Mouse (Mus musculus): ENCODE data around the gene Hoxd12. TPM values are rescaled to one million over a fixed set of nuclear protein-coding genes. Genes with fewer than 3 reads are reported as not detected.

Gene Hoxd12
- polyA plus RNA-seq, 1 experiment = not detected

- peaks cover 11% of the 10 kb centered on the region for H3K4me1 ChIP-seq (ENCODE audit: control insufficient read depth, insufficient read depth, insufficient read length, low read length)
- H3K4me3 ChIP-seq (ENCODE audit: low read depth, low read length) = no peak overlapping the region
- no peaks in the 10 kb centered on the region for H3K36me3 ChIP-seq (ENCODE audit: control insufficient read depth, insufficient read depth, low read length)
- TF ChIP-seq POLR2A (IDR thresholded peaks at IDR 0.05; ENCODE audit: low read depth, low read length) = no peak
- peak; percentile 86; the same call in 1 of the 2 replicates for TF ChIP-seq CTCF (IDR thresholded peaks at IDR 0.05; ENCODE audit: extremely low read depth, insufficient read length, insufficient replicate concordance, low read depth, low read length)
- H3K27me3 ChIP-seq (ENCODE audit: control insufficient read depth, insufficient read depth, low read length) = peaks cover 82% of the 10 kb centered on the region
- no peak overlapping the region for H3K27ac ChIP-seq (ENCODE audit: insufficient read depth, low read depth, low read length)
- 17% methylated on average over 17 of the region's 17 CpGs for WGBS
Measured at GRCm38 (mm10) chr2:74701949-74702819, 27.4 kb downstream of the Hoxd12 start.

GRCm38 (mm10) chr2:74702820-74703219 is 28.0 kb downstream of the Hoxd12 start:
- Histone ChIP-seq H3K4me1 (ENCODE audit: control insufficient read depth, insufficient read depth, insufficient read length, low read length) (peaks cover 10% of the 10 kb centered on the region), H3K27ac (ENCODE audit: insufficient read depth, low read depth, low read length) (no peak overlapping the region), H3K27me3 (ENCODE audit: control insufficient read depth, insufficient read depth, low read length) (peaks cover 79% of the 10 kb centered on the region), H3K4me3 (ENCODE audit: low read depth, low read length) (no peak overlapping the region), H3K36me3 (ENCODE audit: control insufficient read depth, insufficient read depth, low read length) (no peaks in the 10 kb centered on the region)
- no peak for TF ChIP-seq CTCF (IDR thresholded peaks at IDR 0.05; ENCODE audit: extremely low read depth, insufficient read length, insufficient replicate concordance, low read depth, low read length)
- no peak for TF ChIP-seq POLR2A (IDR thresholded peaks at IDR 0.05; ENCODE audit: low read depth, low read length)
- 36% methylated on average over 6 of the region's 6 CpGs for WGBS

- no peak for TF ChIP-seq CTCF (IDR thresholded peaks at IDR 0.05; ENCODE audit: extremely low read depth, insufficient read length, insufficient replicate concordance, low read depth, low read length)
- no peak for TF ChIP-seq POLR2A (IDR thresholded peaks at IDR 0.05; ENCODE audit: low read depth, low read length)
- Histone ChIP-seq H3K27me3 (ENCODE audit: control insufficient read depth, insufficient read depth, low read length) (peaks cover 76% of the 10 kb centered on the region), H3K4me1 (ENCODE audit: control insufficient read depth, insufficient read depth, insufficient read length, low read length) (peaks cover 6% of the 10 kb centered on the region; the same call in 1 of the 2 replicates), H3K36me3 (ENCODE audit: control insufficient read depth, insufficient read depth, low read length) (no peaks in the 10 kb centered on the region), H3K27ac (ENCODE audit: insufficient read depth, low read depth, low read length) (no peak overlapping the region), H3K4me3 (ENCODE audit: low read depth, low read length) (no peak overlapping the region)
- 26% methylated on average over 10 of the region's 10 CpGs for WGBS
Measured at GRCm38 (mm10) chr2:74703317-74703716, 28.5 kb downstream of the Hoxd12 start.

- no peak for TF ChIP-seq POLR2A (IDR thresholded peaks at IDR 0.05; ENCODE audit: low read depth, low read length)
- Histone ChIP-seq H3K4me3 (ENCODE audit: low read depth, low read length) (no peak overlapping the region), H3K27ac (ENCODE audit: insufficient read depth, low read depth, low read length) (no peak overlapping the region), H3K36me3 (ENCODE audit: control insufficient read depth, insufficient read depth, low read length) (no peaks in the 10 kb centered on the region), H3K4me1 (ENCODE audit: control insufficient read depth, insufficient read depth, insufficient read length, low read length) (peaks cover 6% of the 10 kb centered on the region; the same call in 1 of the 2 replicates), H3K27me3 (ENCODE audit: control insufficient read depth, insufficient read depth, low read length) (peaks cover 76% of the 10 kb centered on the region)
- WGBS = 16% methylated on average over 26 of the region's 26 CpGs
Measured at GRCm38 (mm10) chr2:74703720-74704392, 29.0 kb downstream of the Hoxd12 start.

GRCm38 (mm10) chr2:74704393-74704998 is 29.7 kb downstream of the Hoxd12 start, which contains the start of gene Hoxd8:
Gene Hoxd8 (plus strand): TSS chr2:74704615.
- no peaks in the 10 kb centered on the region for H3K36me3 ChIP-seq (ENCODE audit: control insufficient read depth, insufficient read depth, low read length)
- 2% methylated on average over 52 of the region's 52 CpGs for WGBS
- H3K27me3 ChIP-seq (ENCODE audit: control insufficient read depth, insufficient read depth, low read length) = peaks cover 71% of the 10 kb centered on the region
- TF ChIP-seq POLR2A (IDR thresholded peaks at IDR 0.05; ENCODE audit: low read depth, low read length) (no peak), CTCF (IDR thresholded peaks at IDR 0.05; ENCODE audit: extremely low read depth, insufficient read length, insufficient replicate concordance, low read depth, low read length) (no peak)
- H3K4me3 ChIP-seq (ENCODE audit: low read depth, low read length) = peak within 1 kb of the TSS; percentile 63
- no peak within 1 kb of the TSS for H3K27ac ChIP-seq (ENCODE audit: insufficient read depth, low read depth, low read length)
- peaks cover 6% of the 10 kb centered on the region; the same call in 1 of the 2 replicates for H3K4me1 ChIP-seq (ENCODE audit: control insufficient read depth, insufficient read depth, insufficient read length, low read length)

- no peak overlapping the region for H3K27ac ChIP-seq (ENCODE audit: insufficient read depth, low read depth, low read length)
Measured at GRCm38 (mm10) chr2:74704999-74705466, 30.2 kb downstream of the Hoxd12 start.

More at GRCm38 (mm10) chr2:74704999-74705466, 30.2 kb downstream of the Hoxd12 start:
- TF ChIP-seq CTCF (IDR thresholded peaks at IDR 0.05; ENCODE audit: extremely low read depth, insufficient read length, insufficient replicate concordance, low read depth, low read length) = no peak
- TF ChIP-seq POLR2A (IDR thresholded peaks at IDR 0.05; ENCODE audit: low read depth, low read length) = no peak
- 3% methylated on average over 62 of the region's 66 CpGs for WGBS
- H3K4me1 ChIP-seq (ENCODE audit: control insufficient read depth, insufficient read depth, insufficient read length, low read length) = peaks cover 6% of the 10 kb centered on the region; the same call in 1 of the 2 replicates
- H3K36me3 ChIP-seq (ENCODE audit: control insufficient read depth, insufficient read depth, low read length) = no peaks in the 10 kb centered on the region
- peak overlapping the region; percentile 63 for H3K4me3 ChIP-seq (ENCODE audit: low read depth, low read length)
- peaks cover 70% of the 10 kb centered on the region for H3K27me3 ChIP-seq (ENCODE audit: control insufficient read depth, insufficient read depth, low read length)
